Mouse (Mus musculus): ENCODE data around the gene Olfr1262. TPM values are rescaled to one million over a fixed set of nuclear protein-coding genes. Genes with fewer than 3 reads are reported as not detected.

Olfr1262 gene
- not detected in 2 replicates for polyA plus RNA-seq (2014; fragmentation: Nextera tagmentation; extraction: Ambion mirVana)

- Histone ChIP-seq H3K4me2 (ENCODE audit: low read depth, severe bottlenecking) (no peak within 1 kb of the TSS), H3K4me1 (ENCODE audit: control insufficient read depth, insufficient read depth, low read length) (no peaks in the 10 kb centered on the region), H3K9me3 (ENCODE audit: control insufficient read depth, low read length) (no peaks in the 10 kb centered on the region), H3K9ac (ENCODE audit: low read length) (no peak within 1 kb of the TSS), H3K4me3 (ENCODE audit: low read depth, low read length) (no peak within 1 kb of the TSS), H3K27ac (replicated peaks; ENCODE audit: low read depth, low read length) (no peak within 1 kb of the TSS), H3K36me3 (ENCODE audit: control insufficient read depth, insufficient read depth, low read length) (no peaks in the 10 kb centered on the region), H3K27me3 (ENCODE audit: control insufficient read depth, insufficient read depth, low read length) (no peaks in the 10 kb centered on the region)
- no peak for DNase-seq (ENCODE audit: low spot score)
- ATAC-seq (ENCODE audit: insufficient number of reproducible peaks, low FRiP score, low TSS enrichment, low read depth), result no peak
Measured at GRCm38 (mm10) chr2:89999845-90000244, at the start of gene Olfr1262. Gene Olfr1262 (plus strand): TSS chr2:90000145.

GRCm38 (mm10) chr2:89974184-89974583 lies 25.8 kb upstream of the Olfr1262 start, which contains the start of gene Olfr1260:
Gene Olfr1260 (plus strand): TSS chr2:89974340.
- no peak within 1 kb of the TSS for H3K27ac ChIP-seq (replicated peaks; ENCODE audit: low read depth, low read length)
- no peaks in the 10 kb centered on the region for H3K9me3 ChIP-seq (ENCODE audit: control insufficient read depth, low read length)
- DNase-seq (ENCODE audit: low spot score) (no peak), ATAC-seq (ENCODE audit: insufficient number of reproducible peaks, low FRiP score, low TSS enrichment, low read depth) (no peak)
- no peaks in the 10 kb centered on the region for H3K36me3 ChIP-seq (ENCODE audit: control insufficient read depth, insufficient read depth, low read length)
- WGBS, result 72% methylated on average over 2 of the region's 2 CpGs
- H3K4me1 ChIP-seq (ENCODE audit: control insufficient read depth, insufficient read depth, low read length), result no peaks in the 10 kb centered on the region
- H3K9ac ChIP-seq (ENCODE audit: low read length), result no peak within 1 kb of the TSS
- no peak within 1 kb of the TSS for H3K4me3 ChIP-seq (ENCODE audit: low read depth, low read length)
- no peak within 1 kb of the TSS for H3K4me2 ChIP-seq (ENCODE audit: low read depth, severe bottlenecking)
- no peaks in the 10 kb centered on the region for H3K27me3 ChIP-seq (ENCODE audit: control insufficient read depth, insufficient read depth, low read length)

GRCm38 (mm10) chr2:89977709-89978108 lies 22.2 kb upstream of the Olfr1262 start:
- no peak for DNase-seq (ENCODE audit: low spot score)
- H3K4me2 ChIP-seq (ENCODE audit: low read depth, severe bottlenecking), result no peak overlapping the region
- H3K27ac ChIP-seq (replicated peaks; ENCODE audit: low read depth, low read length), result no peak overlapping the region
- no peaks in the 10 kb centered on the region for H3K9me3 ChIP-seq (ENCODE audit: control insufficient read depth, low read length)
- no peaks in the 10 kb centered on the region for H3K36me3 ChIP-seq (ENCODE audit: control insufficient read depth, insufficient read depth, low read length)
- no peak overlapping the region for H3K4me3 ChIP-seq (ENCODE audit: low read depth, low read length)
- no peak overlapping the region for H3K9ac ChIP-seq (ENCODE audit: low read length)
- 84% methylated on average over 2 of the region's 2 CpGs for WGBS
- no peak for ATAC-seq (ENCODE audit: insufficient number of reproducible peaks, low FRiP score, low TSS enrichment, low read depth)
- no peaks in the 10 kb centered on the region for H3K27me3 ChIP-seq (ENCODE audit: control insufficient read depth, insufficient read depth, low read length)
- H3K4me1 ChIP-seq (ENCODE audit: control insufficient read depth, insufficient read depth, low read length), result no peaks in the 10 kb centered on the region

GRCm38 (mm10) chr2:89990921-89991320 lies 9.0 kb upstream of the Olfr1262 start, which contains the start of gene Olfr1261:
Gene Olfr1261 (plus strand): TSS chr2:89991221.
- no peaks in the 10 kb centered on the region for H3K4me1 ChIP-seq (ENCODE audit: control insufficient read depth, insufficient read depth, low read length)
- no peak within 1 kb of the TSS for H3K4me3 ChIP-seq (ENCODE audit: low read depth, low read length)
- ATAC-seq (ENCODE audit: insufficient number of reproducible peaks, low FRiP score, low TSS enrichment, low read depth), result no peak
- H3K4me2 ChIP-seq (ENCODE audit: low read depth, severe bottlenecking), result no peak within 1 kb of the TSS
- no peak for DNase-seq (ENCODE audit: low spot score)
- H3K27me3 ChIP-seq (ENCODE audit: control insufficient read depth, insufficient read depth, low read length), result no peaks in the 10 kb centered on the region
- H3K9me3 ChIP-seq (ENCODE audit: control insufficient read depth, low read length), result no peaks in the 10 kb centered on the region
- H3K36me3 ChIP-seq (ENCODE audit: control insufficient read depth, insufficient read depth, low read length), result no peaks in the 10 kb centered on the region
- H3K27ac ChIP-seq (replicated peaks; ENCODE audit: low read depth, low read length), result no peak within 1 kb of the TSS
- no peak within 1 kb of the TSS for H3K9ac ChIP-seq (ENCODE audit: low read length)

- H3K27me3 ChIP-seq (ENCODE audit: control insufficient read depth, insufficient read depth, low read length), result no peaks in the 10 kb centered on the region
- H3K4me1 ChIP-seq (ENCODE audit: control insufficient read depth, insufficient read depth, low read length), result no peaks in the 10 kb centered on the region
- no peaks in the 10 kb centered on the region for H3K9me3 ChIP-seq (ENCODE audit: control insufficient read depth, low read length)
- H3K36me3 ChIP-seq (ENCODE audit: control insufficient read depth, insufficient read depth, low read length), result no peaks in the 10 kb centered on the region
- no peak for DNase-seq (ENCODE audit: low spot score)
- H3K9ac ChIP-seq (ENCODE audit: low read length), result no peak within 1 kb of the TSS
- no peak within 1 kb of the TSS for H3K4me2 ChIP-seq (ENCODE audit: low read depth, severe bottlenecking)
- no peak within 1 kb of the TSS for H3K4me3 ChIP-seq (ENCODE audit: low read depth, low read length)
- WGBS, result 77% methylated on average over 2 of the region's 2 CpGs
- no peak for ATAC-seq (ENCODE audit: insufficient number of reproducible peaks, low FRiP score, low TSS enrichment, low read depth)
- no peak within 1 kb of the TSS for H3K27ac ChIP-seq (replicated peaks; ENCODE audit: low read depth, low read length)
Measured at GRCm38 (mm10) chr2:90011831-90012230, 11.9 kb downstream of the Olfr1262 start, which contains the start of gene Olfr1263. Gene Olfr1263 (plus strand): TSS chr2:90012131.

GRCm38 (mm10) chr2:90025477-90025876 lies 25.5 kb downstream of the Olfr1262 start, which contains the start of gene Olfr1264:
Gene Olfr1264 (minus strand): TSS chr2:90025577.
- Histone ChIP-seq H3K9ac (ENCODE audit: low read length) (no peak within 1 kb of the TSS), H3K4me3 (ENCODE audit: low read depth, low read length) (no peak within 1 kb of the TSS), H3K4me2 (ENCODE audit: low read depth, severe bottlenecking) (no peak within 1 kb of the TSS), H3K27me3 (ENCODE audit: control insufficient read depth, insufficient read depth, low read length) (no peaks in the 10 kb centered on the region), H3K9me3 (ENCODE audit: control insufficient read depth, low read length) (no peaks in the 10 kb centered on the region), H3K36me3 (ENCODE audit: control insufficient read depth, insufficient read depth, low read length) (no peaks in the 10 kb centered on the region), H3K4me1 (ENCODE audit: control insufficient read depth, insufficient read depth, low read length) (no peaks in the 10 kb centered on the region), H3K27ac (replicated peaks; ENCODE audit: low read depth, low read length) (no peak within 1 kb of the TSS)
- WGBS, result 15% methylated on average over 2 of the region's 2 CpGs
- DNase-seq (ENCODE audit: low spot score) (no peak), ATAC-seq (ENCODE audit: insufficient number of reproducible peaks, low FRiP score, low TSS enrichment, low read depth) (no peak)

- H3K4me3 ChIP-seq (ENCODE audit: low read depth, low read length), result no peak within 1 kb of the TSS
- no peaks in the 10 kb centered on the region for H3K4me1 ChIP-seq (ENCODE audit: control insufficient read depth, insufficient read depth, low read length)
- H3K9ac ChIP-seq (ENCODE audit: low read length), result no peak within 1 kb of the TSS
- H3K27me3 ChIP-seq (ENCODE audit: control insufficient read depth, insufficient read depth, low read length), result no peaks in the 10 kb centered on the region
- no peaks in the 10 kb centered on the region for H3K9me3 ChIP-seq (ENCODE audit: control insufficient read depth, low read length)
- H3K36me3 ChIP-seq (ENCODE audit: control insufficient read depth, insufficient read depth, low read length), result no peaks in the 10 kb centered on the region
- no peak for DNase-seq (ENCODE audit: low spot score)
- ATAC-seq (ENCODE audit: insufficient number of reproducible peaks, low FRiP score, low TSS enrichment, low read depth), result no peak
- H3K27ac ChIP-seq (replicated peaks; ENCODE audit: low read depth, low read length), result no peak within 1 kb of the TSS
- H3K4me2 ChIP-seq (ENCODE audit: low read depth, severe bottlenecking), result no peak within 1 kb of the TSS
Measured at GRCm38 (mm10) chr2:90035037-90035436, 35.1 kb downstream of the Olfr1262 start, which contains the start of gene Olfr1265. Gene Olfr1265 (plus strand): TSS chr2:90035337.

Other genes starting within 250 kb of the Olfr1262 start
- gene Olfr1253, start 243.1 kb upstream of the Olfr1262 start, polyA plus RNA-seq (2014; fragmentation: Nextera tagmentation; extraction: Ambion mirVana), result not detected in 2 replicates
- not detected in 2 replicates for gene Olfr1254, start 206.5 kb upstream of the Olfr1262 start, polyA plus RNA-seq (2014; fragmentation: Nextera tagmentation; extraction: Ambion mirVana)
- not detected in 2 replicates for gene Olfr1255, start 188.1 kb upstream of the Olfr1262 start, polyA plus RNA-seq (2014; fragmentation: Nextera tagmentation; extraction: Ambion mirVana)
- gene Olfr1256, start 158.6 kb upstream of the Olfr1262 start, polyA plus RNA-seq (2014; fragmentation: Nextera tagmentation; extraction: Ambion mirVana), result not detected in 2 replicates
- gene Olfr48, start 151.9 kb upstream of the Olfr1262 start, polyA plus RNA-seq (2014; fragmentation: Nextera tagmentation; extraction: Ambion mirVana), result not detected in 2 replicates
- gene Olfr1257, start 121.7 kb upstream of the Olfr1262 start, polyA plus RNA-seq (2014; fragmentation: Nextera tagmentation; extraction: Ambion mirVana), result not detected in 2 replicates
- not detected in 2 replicates for gene Olfr1258, start 72.8 kb upstream of the Olfr1262 start, polyA plus RNA-seq (2014; fragmentation: Nextera tagmentation; extraction: Ambion mirVana)
- not detected in 2 replicates for gene Olfr1259, start 51.5 kb upstream of the Olfr1262 start, polyA plus RNA-seq (2014; fragmentation: Nextera tagmentation; extraction: Ambion mirVana)
- not detected in 2 replicates for gene Olfr1260, start 25.8 kb upstream of the Olfr1262 start, polyA plus RNA-seq (2014; fragmentation: Nextera tagmentation; extraction: Ambion mirVana)
- gene Olfr1261, start 8.9 kb upstream of the Olfr1262 start, polyA plus RNA-seq (2014; fragmentation: Nextera tagmentation; extraction: Ambion mirVana), result not detected in 2 replicates
- gene Olfr1263, start 12.0 kb downstream of the Olfr1262 start, polyA plus RNA-seq (2014; fragmentation: Nextera tagmentation; extraction: Ambion mirVana), result not detected in 2 replicates
- not detected in 2 replicates for gene Olfr1264, start 25.4 kb downstream of the Olfr1262 start, polyA plus RNA-seq (2014; fragmentation: Nextera tagmentation; extraction: Ambion mirVana)
- not detected in 2 replicates for gene Olfr1265, start 35.2 kb downstream of the Olfr1262 start, polyA plus RNA-seq (2014; fragmentation: Nextera tagmentation; extraction: Ambion mirVana)
- gene Olfr140, start 63.4 kb downstream of the Olfr1262 start, polyA plus RNA-seq (2014; fragmentation: Nextera tagmentation; extraction: Ambion mirVana), result not detected in 2 replicates
- not detected in 2 replicates for gene Olfr1269, start 121.3 kb downstream of the Olfr1262 start, polyA plus RNA-seq (2014; fragmentation: Nextera tagmentation; extraction: Ambion mirVana)
- gene Olfr32, start 142.2 kb downstream of the Olfr1262 start, polyA plus RNA-seq (2014; fragmentation: Nextera tagmentation; extraction: Ambion mirVana), result not detected in 2 replicates
- not detected in 2 replicates for gene Olfr1270, start 152.9 kb downstream of the Olfr1262 start, polyA plus RNA-seq (2014; fragmentation: Nextera tagmentation; extraction: Ambion mirVana)
- not detected in 2 replicates for gene Olfr1506, start 224.3 kb downstream of the Olfr1262 start, polyA plus RNA-seq (2014; fragmentation: Nextera tagmentation; extraction: Ambion mirVana)